8 mouse cellular contexts compared by ENCODE assay signal in the genomic region with DNA sequence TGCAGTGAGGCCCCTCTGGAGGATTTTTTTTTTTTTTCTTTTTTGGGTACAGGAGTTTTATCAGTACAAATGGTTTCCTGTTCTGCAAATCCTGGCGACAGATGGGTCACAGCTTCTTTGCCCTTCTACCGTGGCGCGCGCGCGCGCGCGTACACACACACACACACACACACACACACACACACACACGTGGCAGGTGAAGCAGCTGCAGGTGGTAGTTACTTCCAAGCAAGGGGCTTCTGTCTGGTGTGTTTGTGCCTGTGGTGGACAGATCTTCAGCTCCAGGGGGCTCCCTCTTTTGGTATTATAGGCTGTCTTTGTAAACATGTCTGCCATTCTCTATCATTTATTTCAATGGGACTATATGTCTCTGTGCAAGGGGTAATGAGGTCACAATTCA. TPM values are rescaled to one million over a fixed set of nuclear protein-coding genes. Genes with fewer than 3 reads are reported as not detected.
DNase-seq lines count a peak whose midpoint lies in the region; ATAC-seq and TF ChIP-seq lines count a peak whose summit lies in the region.

No protein-coding gene starts in this region.

- no peak for DNase-seq in kidney, postnatal 0 days (ENCODE audit: low spot score)
- no peak for DNase-seq in kidney, postnatal 10 days
- peak; percentile 65 for DNase-seq in cerebellum, adult 9-11 months
- DNase-seq in hindbrain, embryonic 14.5 days (ENCODE audit: low spot score), result peak; percentile 41
- DNase-seq in midbrain, embryonic 11.5 days (ENCODE audit: low spot score, missing footprints), result peak; percentile 91
- DNase-seq in urinary bladder, postnatal 10 days (ENCODE audit: low spot score), result no peak
- DNase-seq in thymus, adult 2 months, result no peak

- H3K27ac ChIP-seq in kidney, postnatal 0 days, result no peak overlapping the region
- H3K27ac ChIP-seq in hindbrain, embryonic 14.5 days, result peak overlapping the region; percentile 90
- H3K27ac ChIP-seq in midbrain, embryonic 11.5 days (ENCODE audit: low read depth, low read length), result no peak overlapping the region
- no peak overlapping the region for H3K27ac ChIP-seq in thymus, adult 2 months (ENCODE audit: control insufficient read depth, insufficient read depth, low read length)

- no peak overlapping the region for H3K9ac ChIP-seq in kidney, postnatal 0 days (ENCODE audit: low read depth, low read length)
- H3K9ac ChIP-seq in hindbrain, embryonic 14.5 days, result peak overlapping the region; percentile 89
- H3K9ac ChIP-seq in midbrain, embryonic 11.5 days (ENCODE audit: low read length), result peak overlapping the region; percentile 7; the same call in 1 of the 2 replicates

- ATAC-seq in kidney, postnatal 0 days (replicated peaks; ENCODE audit: low FRiP score, low read depth), result no peak; the same call in 1 of the 2 replicates
- ATAC-seq in hindbrain, embryonic 14.5 days (ENCODE audit: low FRiP score), result no peak
- peak; percentile 27 for ATAC-seq in midbrain, embryonic 11.5 days (ENCODE audit: low FRiP score)
- ATAC-seq in CD4-positive, CD25-positive, alpha-beta regulatory T cell, adult 4 months, result no peak

- H3K4me1 ChIP-seq in kidney, postnatal 0 days (replicated peaks; ENCODE audit: insufficient read depth, low read length), result peaks cover 5% of the 10 kb centered on the region; the same call in 1 of the 2 replicates
- peaks cover 17% of the 10 kb centered on the region for H3K4me1 ChIP-seq in hindbrain, embryonic 14.5 days (replicated peaks; ENCODE audit: control insufficient read depth, insufficient read depth, low read length)
- H3K4me1 ChIP-seq in midbrain, embryonic 11.5 days (ENCODE audit: control insufficient read depth, insufficient read depth, low read length), result no peaks in the 10 kb centered on the region; the same call in 1 of the 2 replicates
- H3K4me1 ChIP-seq in thymus, adult 2 months (replicated peaks; ENCODE audit: control insufficient read depth, insufficient read depth, low read length), result no peaks in the 10 kb centered on the region

- H3K27me3 ChIP-seq in kidney, postnatal 0 days (ENCODE audit: insufficient read depth, low read length), result 0 out of 2 replicates have a peak, but pooled peaks cover 13% of the 10 kb centered on the region
- no peaks in the 10 kb centered on the region for H3K27me3 ChIP-seq in hindbrain, embryonic 14.5 days (ENCODE audit: control insufficient read depth, insufficient read depth, low read length)
- H3K27me3 ChIP-seq in midbrain, embryonic 11.5 days (ENCODE audit: control insufficient read depth, insufficient read depth, low read length), result peaks cover 3% of the 10 kb centered on the region; the same call in 1 of the 2 replicates
- no peaks in the 10 kb centered on the region; the same call in 1 of the 2 replicates for H3K27me3 ChIP-seq in thymus, adult 2 months (ENCODE audit: control insufficient read depth, insufficient read depth, low read length)

- peak overlapping the region; percentile 95 for H3K4me2 ChIP-seq in kidney, postnatal 0 days (ENCODE audit: low read length)
- H3K4me2 ChIP-seq in hindbrain, embryonic 14.5 days (replicated peaks), result peak overlapping the region; percentile 76
- H3K4me2 ChIP-seq in midbrain, embryonic 11.5 days, result peak overlapping the region; percentile 87

- no peak for TF ChIP-seq CTCF in kidney, postnatal 0 days (IDR thresholded peaks at IDR 0.05; ENCODE audit: low read depth)
- TF ChIP-seq CTCF in thymus, adult 2 months (IDR thresholded peaks at IDR 0.05; ENCODE audit: borderline replicate concordance, control insufficient read depth, extremely low read depth, insufficient read depth, low read length, poor library complexity), result no peak

- WGBS in kidney, postnatal 0 days, result 5% methylated on average over 11 of the region's 11 CpGs
- 2% methylated on average over 11 of the region's 11 CpGs for WGBS in hindbrain, embryonic 14.5 days
- 0% methylated on average over 11 of the region's 11 CpGs for WGBS in midbrain, embryonic 11.5 days
- 10% methylated on average over 11 of the region's 11 CpGs for WGBS in thymus, adult 2 months

- H3K36me3 ChIP-seq in kidney, postnatal 0 days (ENCODE audit: insufficient read depth, low read length), result no peaks in the 10 kb centered on the region
- no peaks in the 10 kb centered on the region for H3K36me3 ChIP-seq in hindbrain, embryonic 14.5 days (replicated peaks; ENCODE audit: control insufficient read depth, insufficient read depth)
- no peaks in the 10 kb centered on the region for H3K36me3 ChIP-seq in midbrain, embryonic 11.5 days (ENCODE audit: control insufficient read depth, insufficient read depth, low read length)
- no peaks in the 10 kb centered on the region for H3K36me3 ChIP-seq in thymus, adult 2 months (ENCODE audit: control insufficient read depth, insufficient read depth, low read length)

- no peak for TF ChIP-seq POLR2A in thymus, adult 2 months (IDR thresholded peaks at IDR 0.05; ENCODE audit: control insufficient read depth, extremely low read depth, insufficient read depth, low read length, poor library complexity)

- no peaks in the 10 kb centered on the region for H3K9me3 ChIP-seq in kidney, postnatal 0 days (replicated peaks; ENCODE audit: low read length)
- no peaks in the 10 kb centered on the region for H3K9me3 ChIP-seq in hindbrain, embryonic 14.5 days (ENCODE audit: control insufficient read depth, low read length)
- H3K9me3 ChIP-seq in midbrain, embryonic 11.5 days (ENCODE audit: control insufficient read depth, low read length), result no peaks in the 10 kb centered on the region

- H3K4me3 ChIP-seq in kidney, postnatal 0 days (replicated peaks; ENCODE audit: low read depth, low read length), result 0 out of 2 replicates have a peak overlapping the region, but pooled peaks have one; percentile 56
- H3K4me3 ChIP-seq in hindbrain, embryonic 14.5 days (replicated peaks; ENCODE audit: low read length), result peak overlapping the region; percentile 89
- H3K4me3 ChIP-seq in midbrain, embryonic 11.5 days (ENCODE audit: low read depth, low read length), result peak overlapping the region; percentile 75
- no peak overlapping the region for H3K4me3 ChIP-seq in thymus, adult 2 months (ENCODE audit: control insufficient read depth, insufficient read depth, low read length)

RNA-seq across cellular contexts. Expression of a gene that starts 2.2 kb away (rescaled TPM):
- polyA plus RNA-seq in kidney, postnatal 0 days (2015; fragmentation: Nextera tagmentation; extraction: Ambion mirVana), result 0.20 and 0.21 TPM in 2 replicates
- 16.6 and 18.1 TPM in 2 replicates for polyA plus RNA-seq in hindbrain, embryonic 14.5 days (2014; fragmentation: Nextera tagmentation; extraction: Ambion mirVana)
- polyA plus RNA-seq in midbrain, embryonic 11.5 days (2014; fragmentation: Nextera tagmentation; extraction: Ambion mirVana), result 1.9 TPM in 2 replicates
- not detected for polyA plus RNA-seq in CD4-positive, CD25-positive, alpha-beta regulatory T cell, adult 4 months (2017; shearing (Covaris generic))
- 0.04 TPM in 2 replicates for polyA plus RNA-seq in thymus, adult 2 months (2012; rRNA removed)

Comparison
In these comparisons a context has a peak if more than half of its experiments do, and no peak if none do; other contexts are left out.
1. DNase-seq: peak in cerebellum, adult 9-11 months (single experiment), hindbrain, embryonic 14.5 days (single experiment) and midbrain, embryonic 11.5 days (single experiment); none in kidney, postnatal 0 days (single experiment), kidney, postnatal 10 days (single experiment), urinary bladder, postnatal 10 days (single experiment) and thymus, adult 2 months (single experiment).
2. Peak in every context shown above with its lines, with median percentiles within 50 percentile points of each other: H3K4me2 ChIP-seq.